Mouse (Mus musculus): ENCODE data around the gene Eed. TPM values are rescaled to one million over a fixed set of nuclear protein-coding genes. Genes with fewer than 3 reads are reported as not detected.

The Eed gene
- polyA plus RNA-seq, 1 experiment from 2014 or later, result 86.1 TPM

Other genes with a start within 250 kb of the Eed start
- gene Ccdc81, start 77.4 kb downstream of the Eed start, polyA plus RNA-seq (2014; fragmentation: Nextera tagmentation; extraction: Ambion mirVana), result not detected in 2 replicates
- gene Hikeshi, start 39.8 kb downstream of the Eed start, polyA plus RNA-seq (2014; fragmentation: Nextera tagmentation; extraction: Ambion mirVana), result 144 and 154 TPM in 2 replicates
- gene Picalm, start 149.2 kb upstream of the Eed start, polyA plus RNA-seq (2014; fragmentation: Nextera tagmentation; extraction: Ambion mirVana), result 47.9 and 52.1 TPM in 2 replicates